ENCODE assay signal across 18 mouse cellular contexts in the genomic region with DNA sequence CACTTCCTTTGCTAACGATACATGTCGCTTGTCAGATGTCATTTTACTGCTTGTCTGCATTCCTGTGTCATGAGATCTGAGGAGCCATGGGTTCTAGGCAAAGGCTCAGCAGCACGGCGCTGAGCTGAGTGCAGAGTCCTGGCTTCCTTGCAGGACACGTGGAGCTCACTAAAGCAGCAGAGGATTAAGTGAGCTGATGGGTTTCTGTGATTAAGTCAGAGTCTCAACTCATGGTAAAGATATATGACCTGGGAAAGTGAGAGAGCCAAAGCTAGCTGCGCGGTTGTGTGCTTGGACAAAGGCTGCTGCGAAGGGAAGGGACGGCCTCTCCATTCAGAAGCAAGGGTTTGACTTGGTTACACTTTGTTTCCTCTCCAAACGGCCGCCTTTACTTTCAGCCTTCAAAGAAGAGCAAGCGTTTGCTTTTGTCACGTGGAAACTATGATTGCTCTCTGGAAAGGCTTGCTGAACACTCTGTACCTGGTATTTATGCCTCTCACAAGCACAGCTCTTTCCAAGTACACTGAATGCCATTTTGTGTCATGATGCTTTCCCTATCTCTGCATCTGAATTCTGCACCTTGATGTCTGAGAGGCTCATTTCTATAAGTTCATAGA.
DNase-seq lines count a peak whose midpoint lies in the region; ATAC-seq and TF ChIP-seq lines count a peak whose summit lies in the region.
"Had no signal": no experiment of that assay in that cellular context is flagged by ENCODE, and none has a peak within 500 bp of the region (broad histone marks: within the 10 kb centered on the region; RNA-seq: fewer than 3 reads in every experiment).

No protein-coding gene starts in this region.

- no peaks in the 10 kb centered on the region for H3K9me3 ChIP-seq in heart, embryonic 15.5 days (replicated peaks)
- no peaks in the 10 kb centered on the region for H3K9me3 ChIP-seq in neural tube, embryonic 15.5 days (replicated peaks)
- H3K9me3 ChIP-seq: embryonic facial prominence, embryonic 13.5 days; hindbrain, embryonic 12.5 days; limb, embryonic 12.5 days; midbrain, embryonic 12.5 days; neural tube, embryonic 13.5 days had no signal

- 0 out of 2 replicates have a peak, but pooled peaks have one; percentile 4 for TF ChIP-seq POLR2A in lung, adult 2 months (IDR thresholded peaks at IDR 0.05; ENCODE audit: borderline replicate concordance, extremely low read depth, low read depth, low read length)

- no peak overlapping the region for H3K27ac ChIP-seq in heart, embryonic 15.5 days
- no peak overlapping the region for H3K27ac ChIP-seq in neural tube, embryonic 15.5 days (replicated peaks)
- H3K27ac ChIP-seq: embryonic facial prominence, embryonic 13.5 days; gastrocnemius, adult 2 months; hindbrain, embryonic 12.5 days; limb, embryonic 12.5 days; midbrain, embryonic 12.5 days; neural tube, embryonic 13.5 days had no signal

- ATAC-seq in heart, embryonic 15.5 days (replicated peaks; ENCODE audit: insufficient number of reproducible peaks, insufficient read depth, low FRiP score, low read depth), result no peak
- peak; percentile 53; the same call in 1 of the 2 replicates for ATAC-seq in neural tube, embryonic 15.5 days (ENCODE audit: low FRiP score)
- ATAC-seq: forebrain, embryonic 14.5 days had no signal

- no peak for DNase-seq in heart, adult 18-20 months
- peak; percentile 18 for DNase-seq in embryo, embryonic 11 days
- DNase-seq in lung, adult 2 months, result peak; percentile 50
- DNase-seq in spleen, adult 12 weeks (ENCODE audit: low spot score), result no peak
- DNase-seq in spleen, postnatal 10 days (ENCODE audit: low spot score in 2 of 2), result no peak
- no peak for DNase-seq in thymus, postnatal 4 days
- DNase-seq: adrenal gland, adult 8-10 months; cerebellum, adult 9-11 months; gastrocnemius, adult 2 months; kidney, adult 8-10 months had no signal

- no peaks in the 10 kb centered on the region for H3K27me3 ChIP-seq in heart, embryonic 15.5 days
- H3K27me3 ChIP-seq in neural tube, embryonic 15.5 days (replicated peaks), result no peaks in the 10 kb centered on the region
- H3K27me3 ChIP-seq: embryonic facial prominence, embryonic 13.5 days; hindbrain, embryonic 12.5 days; limb, embryonic 12.5 days; midbrain, embryonic 12.5 days; neural tube, embryonic 13.5 days had no signal

- H3K4me2 ChIP-seq in heart, embryonic 15.5 days, result 0 out of 2 replicates have a peak overlapping the region, but pooled peaks have one; percentile 10
- H3K4me2 ChIP-seq in neural tube, embryonic 15.5 days, result no peak overlapping the region
- H3K4me2 ChIP-seq: embryonic facial prominence, embryonic 13.5 days; hindbrain, embryonic 12.5 days; limb, embryonic 12.5 days; midbrain, embryonic 12.5 days; neural tube, embryonic 13.5 days had no signal

- H3K4me3 ChIP-seq in heart, embryonic 15.5 days, result no peak overlapping the region
- H3K4me3 ChIP-seq in lung, adult 2 months (replicated peaks; ENCODE audit: extremely low read depth, low read depth, low read length), result peak overlapping the region; percentile 21
- no peak overlapping the region for H3K4me3 ChIP-seq in neural tube, embryonic 15.5 days (replicated peaks)
- H3K4me3 ChIP-seq: embryonic facial prominence, embryonic 13.5 days; gastrocnemius, adult 2 months; hindbrain, embryonic 12.5 days; limb, embryonic 12.5 days; midbrain, embryonic 12.5 days; neural tube, embryonic 13.5 days had no signal

- no peak overlapping the region for H3K9ac ChIP-seq in heart, embryonic 15.5 days
- no peak overlapping the region for H3K9ac ChIP-seq in neural tube, embryonic 15.5 days (replicated peaks)
- H3K9ac ChIP-seq: embryonic facial prominence, embryonic 13.5 days; hindbrain, embryonic 12.5 days; limb, embryonic 12.5 days; midbrain, embryonic 12.5 days; neural tube, embryonic 13.5 days had no signal

- 42% methylated on average over 13 of the region's 13 CpGs for WGBS in heart, embryonic 15.5 days
- WGBS in lung, adult 2 months, result 44% methylated on average over 13 of the region's 13 CpGs
- WGBS in neural tube, embryonic 15.5 days, result 21% methylated on average over 13 of the region's 13 CpGs

- peaks cover 6% of the 10 kb centered on the region; the same call in 1 of the 2 replicates for H3K4me1 ChIP-seq in heart, embryonic 15.5 days (replicated peaks)
- peaks cover 14% of the 10 kb centered on the region for H3K4me1 ChIP-seq in lung, adult 2 months (ENCODE audit: control insufficient read depth, insufficient read depth, low read length)
- H3K4me1 ChIP-seq in neural tube, embryonic 15.5 days, result peaks cover 5% of the 10 kb centered on the region; the same call in 1 of the 2 replicates
- H3K4me1 ChIP-seq: hindbrain, embryonic 12.5 days; limb, embryonic 12.5 days had no signal

- no peak for TF ChIP-seq CTCF in lung, adult 2 months (IDR thresholded peaks at IDR 0.05; ENCODE audit: insufficient read depth, low read length)

- H3K36me3 ChIP-seq in heart, embryonic 15.5 days, result no peaks in the 10 kb centered on the region
- no peaks in the 10 kb centered on the region for H3K36me3 ChIP-seq in neural tube, embryonic 15.5 days
- H3K36me3 ChIP-seq: embryonic facial prominence, embryonic 13.5 days; hindbrain, embryonic 12.5 days; limb, embryonic 12.5 days; midbrain, embryonic 12.5 days; neural tube, embryonic 13.5 days had no signal

Comparison
In these comparisons a context has a peak if more than half of its experiments do, and no peak if none do; other contexts are left out.
1. DNase-seq: peak in embryo, embryonic 11 days (single experiment) and lung, adult 2 months (single experiment); none in heart, adult 18-20 months (0 of 2), spleen, adult 12 weeks (single experiment), spleen, postnatal 10 days (0 of 2) and thymus, postnatal 4 days (single experiment).